ENCODE assay signal across 19 mouse cellular contexts in genomic region chr7:36776956-36777355, GRCm38 (mm10).
A peak's percentile ranks its signal among the peaks of the same experiment; 100 is the strongest.
DNase-seq lines count a peak whose midpoint lies in the region; ATAC-seq lines count a peak whose summit lies in the region.
"Had no signal": no experiment of that assay in that cellular context is flagged by ENCODE, and none has a peak within 500 bp of the region (broad histone marks: within the 10 kb centered on the region; RNA-seq: fewer than 3 reads in every experiment).

No protein-coding gene starts in this region.

- H3K4me1 ChIP-seq in intestine, embryonic 16.5 days (ENCODE audit: control insufficient read depth, insufficient read depth, low read length) = no peaks in the 10 kb centered on the region
- H3K4me1 ChIP-seq: limb, embryonic 13.5 days; liver, embryonic 13.5 days had no signal

- no peak overlapping the region for H3K27ac ChIP-seq in intestine, embryonic 16.5 days (ENCODE audit: low read length)
- H3K27ac ChIP-seq: forebrain, embryonic 13.5 days; hindbrain, embryonic 15.5 days; limb, embryonic 13.5 days; liver, embryonic 13.5 days; midbrain, embryonic 15.5 days had no signal

- H3K9me3 ChIP-seq in intestine, embryonic 16.5 days (ENCODE audit: control insufficient read depth, low read length) = no peaks in the 10 kb centered on the region
- H3K9me3 ChIP-seq: forebrain, embryonic 13.5 days; hindbrain, embryonic 15.5 days; limb, embryonic 13.5 days; liver, embryonic 13.5 days; midbrain, embryonic 15.5 days had no signal

- 91% methylated on average over 4 of the region's 4 CpGs for WGBS in intestine, embryonic 16.5 days

- H3K36me3 ChIP-seq in intestine, embryonic 16.5 days (ENCODE audit: control insufficient read depth, insufficient read depth, low read length) = no peaks in the 10 kb centered on the region
- H3K36me3 ChIP-seq: hindbrain, embryonic 15.5 days; limb, embryonic 13.5 days; liver, embryonic 13.5 days; midbrain, embryonic 15.5 days had no signal

- no peak overlapping the region for H3K4me2 ChIP-seq in intestine, embryonic 16.5 days (ENCODE audit: low read depth, low read length)
- H3K4me2 ChIP-seq: forebrain, embryonic 13.5 days; hindbrain, embryonic 15.5 days; limb, embryonic 13.5 days; liver, embryonic 13.5 days; midbrain, embryonic 15.5 days had no signal

- no peak overlapping the region for H3K4me3 ChIP-seq in intestine, embryonic 16.5 days (ENCODE audit: low read length)
- H3K4me3 ChIP-seq: forebrain, embryonic 13.5 days; hindbrain, embryonic 15.5 days; limb, embryonic 13.5 days; liver, embryonic 13.5 days; midbrain, embryonic 15.5 days; myocyte had no signal

- no peak overlapping the region for H3K9ac ChIP-seq in intestine, embryonic 16.5 days (ENCODE audit: low read depth, low read length)
- H3K9ac ChIP-seq: forebrain, embryonic 13.5 days; hindbrain, embryonic 15.5 days; limb, embryonic 13.5 days; liver, embryonic 13.5 days; midbrain, embryonic 15.5 days had no signal

- H3K27me3 ChIP-seq in intestine, embryonic 16.5 days (replicated peaks; ENCODE audit: control insufficient read depth, insufficient read depth, low read length) = no peaks in the 10 kb centered on the region
- H3K27me3 ChIP-seq: forebrain, embryonic 13.5 days; hindbrain, embryonic 15.5 days; limb, embryonic 13.5 days; liver, embryonic 13.5 days; midbrain, embryonic 15.5 days had no signal

- DNase-seq in gastrocnemius, postnatal 25 days = peak; percentile 24
- DNase-seq in gastrocnemius, adult 8-10 months (ENCODE audit: low spot score in 2 of 2) = no peak
- DNase-seq in lung, postnatal 10 days = peak; percentile 24
- DNase-seq in lung, postnatal 4 days = no peak
- peak; percentile 27 for DNase-seq in adrenal gland, adult 8-10 months
- DNase-seq in adrenal gland, postnatal 36 days = peak; percentile 23 to 39
- no peak for DNase-seq in kidney, adult 9 months
- DNase-seq: cerebellum, adult 2 months; liver, embryonic 13.5 days; right cerebral cortex, postnatal 25 days; thymus, adult 2 months had no signal

- no peak for ATAC-seq in intestine, embryonic 16.5 days
- ATAC-seq: activated CD4-positive, CD25-positive, alpha-beta regulatory T cell, adult 4 months; forebrain, embryonic 13.5 days; intestine, postnatal 0 days; midbrain, embryonic 15.5 days had no signal

Comparison
In these comparisons a context has a peak if more than half of its experiments do, and no peak if none do; other contexts are left out.
1. DNase-seq: peak in gastrocnemius, postnatal 25 days (single experiment), lung, postnatal 10 days (single experiment), adrenal gland, adult 8-10 months (single experiment) and adrenal gland, postnatal 36 days (2 of 2); none in gastrocnemius, adult 8-10 months (0 of 2), lung, postnatal 4 days (0 of 2) and kidney, adult 9 months (single experiment).